Mouse (Mus musculus) ovary, postnatal 10 days (tissue): Measurements from ENCODE around the gene Akap13.

ENCODE experiments used
- DNase-seq: peaks from one replicate; pipeline ENCODE4 v3.0.0; 2022; ENCODE audit warnings: low spot score

The Akap13 gene

DNA sequence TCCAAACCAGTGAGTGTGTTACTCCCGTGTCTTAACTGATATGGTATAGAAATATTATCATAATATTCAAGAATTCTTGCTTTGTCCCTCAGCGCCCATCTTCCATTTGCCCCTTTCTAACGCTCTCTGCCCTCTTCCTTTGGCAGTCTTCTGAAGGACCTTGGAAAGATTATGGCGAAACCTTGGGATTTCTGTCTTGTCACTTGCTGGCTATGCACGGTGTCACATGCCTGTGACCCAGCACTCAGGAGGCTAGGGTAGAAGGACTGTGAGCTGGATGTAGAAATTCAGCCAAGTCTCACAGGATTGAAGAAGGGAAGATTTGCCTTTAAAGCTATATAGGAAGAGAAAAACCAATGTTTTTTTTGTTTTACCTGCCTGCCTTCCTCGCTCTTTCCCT, 212.2 kb downstream of the Akap13 start:
- DNase-seq = no peak

DNA sequence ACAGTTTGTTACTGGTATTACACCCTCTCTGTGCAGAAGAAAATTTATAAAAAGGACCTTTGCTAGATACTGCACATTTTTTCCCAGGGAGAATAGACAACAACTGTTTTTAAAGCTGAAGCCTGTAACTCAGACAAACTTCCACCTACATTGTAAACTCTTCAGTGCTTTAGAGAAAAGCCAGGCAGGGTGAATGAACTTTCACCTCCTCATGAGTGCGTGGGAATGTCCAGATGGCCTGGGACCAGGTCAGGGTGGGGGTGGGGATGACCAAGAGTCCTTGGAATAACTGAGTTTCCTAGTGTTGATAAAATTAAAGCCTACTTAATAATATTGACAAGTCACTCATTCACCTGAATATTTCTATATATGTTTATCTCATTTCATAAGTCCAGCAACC, 213.1 kb downstream of the Akap13 start:
- no peak for DNase-seq

DNA sequence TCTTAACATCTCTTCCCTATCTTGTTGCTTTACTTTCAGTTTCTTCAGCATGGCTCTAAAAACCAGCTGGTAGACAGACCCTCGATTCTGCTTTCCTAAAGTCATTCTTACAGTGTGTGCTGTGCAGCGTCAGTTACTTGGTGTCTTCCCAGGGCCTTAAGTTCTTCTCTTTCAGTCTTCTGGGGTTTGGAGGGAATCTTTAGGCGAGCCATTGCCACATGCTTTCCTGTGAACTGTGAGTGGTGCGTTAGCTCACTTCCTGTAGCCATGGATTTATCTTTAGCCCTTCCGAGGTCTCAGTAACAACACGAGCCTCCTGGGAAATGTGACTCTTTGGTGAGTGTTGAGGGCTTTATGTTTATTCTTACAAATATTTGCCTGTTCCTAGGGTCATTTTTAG, 214.1 kb downstream of the Akap13 start:
- no peak for DNase-seq

DNA sequence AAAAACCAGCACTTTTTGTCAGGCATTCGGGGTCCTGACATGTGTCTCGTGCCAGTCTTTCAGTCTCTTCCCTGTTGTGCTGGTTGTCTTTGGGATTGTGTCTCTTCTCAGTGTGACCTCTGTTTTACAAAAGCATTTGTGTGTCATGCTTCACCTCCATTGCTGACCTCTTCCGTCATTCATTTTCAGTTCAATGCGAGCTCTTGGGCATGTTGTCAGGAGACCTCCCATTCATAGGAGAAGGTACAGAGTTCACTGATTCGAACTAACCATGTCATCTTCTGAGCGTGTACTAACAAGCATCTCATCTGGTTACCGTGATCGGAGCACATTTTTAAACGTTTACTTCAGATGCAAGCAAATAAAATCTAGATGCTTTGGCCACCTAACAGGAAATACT, 224.3 kb downstream of the Akap13 start:
- DNase-seq = no peak

DNA sequence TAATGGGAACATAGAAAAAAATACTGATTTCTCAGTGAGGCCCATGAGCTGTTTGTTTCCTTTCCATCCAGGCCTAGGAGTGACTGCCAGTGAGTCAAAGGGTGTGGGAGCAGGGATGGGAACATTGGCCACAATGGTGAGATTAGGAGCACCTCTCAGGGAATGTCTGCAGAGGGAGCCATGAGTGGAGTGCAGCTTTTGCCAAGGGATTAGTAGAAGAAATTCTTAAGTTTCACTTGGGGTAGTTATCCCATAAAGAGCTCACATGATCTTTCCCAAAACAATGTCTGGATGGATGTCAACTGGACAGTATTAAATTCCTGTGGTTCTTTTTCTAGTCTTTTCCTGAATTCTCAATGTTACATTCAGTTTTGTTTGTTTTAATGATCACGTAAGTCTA, 227.6 kb downstream of the Akap13 start:
- no peak for DNase-seq

DNA sequence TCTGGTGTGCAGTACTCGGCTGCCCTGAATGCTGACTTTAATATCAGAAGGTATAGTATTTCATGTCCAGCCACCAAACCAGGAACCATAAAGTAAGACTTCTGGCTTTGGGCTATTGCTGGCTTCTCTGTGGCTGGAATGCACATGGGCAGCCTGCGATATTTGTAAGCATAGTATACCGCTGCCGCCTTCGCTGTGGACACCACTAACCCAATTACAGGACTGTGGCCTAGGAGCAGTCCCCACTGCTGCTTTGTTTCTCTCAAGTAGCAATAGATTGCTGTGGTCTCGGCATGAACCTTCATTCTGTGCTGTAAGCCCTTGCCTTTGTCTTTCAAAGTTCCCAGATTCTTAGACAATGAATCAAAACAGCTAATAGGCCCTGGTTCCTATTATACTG, 228.1 kb downstream of the Akap13 start:
- DNase-seq = no peak

DNA sequence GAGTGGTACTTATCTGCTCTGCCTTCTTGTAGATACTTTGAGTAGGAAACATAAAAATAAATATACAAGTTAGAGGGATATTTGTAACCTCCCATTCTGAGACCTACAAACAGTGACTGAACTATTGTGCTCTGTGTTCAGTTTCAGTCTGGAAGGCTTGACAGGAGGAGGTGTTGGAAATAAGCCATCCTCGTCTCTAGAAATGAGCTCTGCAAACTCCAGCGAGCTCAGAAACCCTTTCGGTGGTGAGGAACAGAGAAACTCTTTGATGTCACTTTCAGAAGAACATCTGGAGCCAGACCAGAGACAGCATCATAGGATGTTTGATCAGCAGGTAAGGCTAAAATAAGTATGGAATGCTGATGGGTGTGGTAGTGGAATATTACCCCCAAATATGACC, 229.6 kb downstream of the Akap13 start:
- DNase-seq = no peak

DNA sequence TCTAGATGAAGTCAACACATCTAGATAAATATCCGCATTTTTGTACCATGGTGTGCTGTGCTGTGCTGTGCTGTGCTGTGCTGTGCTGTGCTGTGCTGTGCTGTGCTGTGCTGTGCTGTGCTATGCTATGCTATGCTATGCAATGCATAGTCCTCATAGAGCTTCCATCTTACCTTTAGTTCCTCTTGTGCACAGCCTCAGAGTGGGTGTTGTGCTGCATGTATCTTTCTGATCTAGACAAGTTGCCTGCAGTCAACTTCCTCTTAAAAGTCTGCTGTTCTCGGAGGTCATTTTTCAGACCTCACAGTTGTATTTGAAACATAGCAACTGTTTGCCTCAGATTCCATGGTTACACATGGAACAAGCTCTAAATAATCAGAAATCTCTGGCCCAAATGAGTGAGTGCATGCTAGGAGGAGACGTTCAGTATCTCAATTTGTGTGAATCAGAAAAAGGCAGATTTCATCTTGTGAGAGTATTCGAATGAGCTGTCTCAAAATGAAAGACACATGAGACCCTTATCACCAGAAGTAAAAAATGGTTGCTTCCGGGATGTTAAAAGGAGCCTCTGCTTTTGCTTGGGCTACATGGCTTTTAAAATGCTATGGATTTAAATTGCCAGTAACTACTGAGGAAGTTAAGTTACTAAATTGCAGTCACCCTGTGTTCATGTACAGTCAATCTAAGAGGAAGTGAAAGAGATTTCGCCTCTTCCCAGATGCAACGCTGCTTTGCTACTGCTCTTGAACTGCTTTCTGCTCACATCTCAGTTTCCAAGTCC, 230.9 kb downstream of the Akap13 start:
- no peak for DNase-seq

DNA sequence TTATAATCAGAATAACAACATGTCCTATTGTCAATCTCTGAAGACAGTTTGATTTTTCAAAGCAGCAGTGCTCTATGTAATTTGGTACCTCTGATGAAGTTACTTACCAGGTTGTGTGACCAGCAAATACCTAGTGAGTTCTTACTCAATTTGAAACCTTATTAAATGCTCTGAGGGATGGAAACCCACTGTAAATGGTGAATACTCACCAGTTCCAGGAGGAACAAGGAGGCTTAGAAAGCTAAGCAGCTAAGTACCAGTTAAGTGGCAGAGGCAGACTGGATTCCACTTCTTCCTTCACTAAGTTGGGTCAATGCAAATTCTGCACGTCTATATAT, 231.5 kb downstream of the Akap13 start:
- DNase-seq = no peak

DNA sequence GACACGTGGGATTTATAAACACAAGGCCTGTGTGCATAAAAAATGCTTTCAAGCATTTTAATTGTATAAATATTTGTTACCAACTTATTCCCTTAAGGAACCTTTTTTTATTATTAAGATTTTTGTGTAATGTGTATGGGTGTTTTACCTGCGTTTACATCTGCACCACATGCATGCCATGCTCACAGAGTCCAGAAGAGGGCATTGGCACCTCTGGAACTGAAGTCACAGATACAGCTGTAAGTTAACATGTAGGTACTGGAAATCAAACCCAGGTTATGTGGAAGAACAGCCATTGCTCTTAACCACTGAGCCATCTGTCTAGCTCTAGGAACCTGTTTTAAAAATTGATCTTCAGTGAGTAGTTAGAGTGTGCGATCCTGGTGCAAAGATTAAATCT, 232.8 kb downstream of the Akap13 start:
- DNase-seq = no peak

DNA sequence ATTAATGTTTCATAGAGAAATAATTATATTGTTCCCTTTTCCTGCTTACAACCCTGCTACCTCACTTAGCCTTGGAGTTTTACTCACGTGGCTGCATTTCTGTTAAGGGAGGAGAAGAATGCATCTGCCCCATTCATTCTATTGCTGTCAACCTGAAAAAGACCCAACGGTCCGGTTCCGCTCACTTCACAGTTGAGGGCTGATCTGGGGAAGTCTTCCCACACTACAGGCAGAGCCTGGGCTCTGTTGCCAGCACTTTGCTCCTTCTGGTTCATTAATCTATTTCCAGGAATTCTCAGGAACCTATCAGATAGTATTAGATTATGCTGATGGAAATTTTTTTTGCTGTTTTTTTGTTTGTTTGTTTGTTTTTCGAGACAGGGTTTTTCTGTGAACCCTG, 239.4 kb downstream of the Akap13 start:
- DNase-seq = no peak

DNA sequence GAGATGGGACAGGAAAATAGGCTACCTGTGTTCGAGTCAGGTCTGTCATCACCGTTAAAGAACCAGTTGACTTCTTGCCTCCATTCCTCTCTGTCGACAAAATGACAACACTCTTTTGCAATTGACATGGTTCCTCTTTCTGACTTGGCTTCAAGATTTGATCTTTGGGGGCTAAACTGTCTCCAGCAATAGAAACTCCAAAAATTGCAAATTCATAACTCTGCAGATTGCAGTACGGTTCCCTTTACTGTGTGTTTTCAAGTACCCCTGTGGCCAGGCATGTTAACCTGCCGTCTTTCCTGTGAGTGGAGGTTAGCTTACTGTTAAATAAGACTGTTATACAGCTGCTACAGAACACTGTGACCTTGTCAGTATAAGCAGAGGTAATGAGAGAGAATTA, 244.5 kb downstream of the Akap13 start:
- no peak for DNase-seq

DNA sequence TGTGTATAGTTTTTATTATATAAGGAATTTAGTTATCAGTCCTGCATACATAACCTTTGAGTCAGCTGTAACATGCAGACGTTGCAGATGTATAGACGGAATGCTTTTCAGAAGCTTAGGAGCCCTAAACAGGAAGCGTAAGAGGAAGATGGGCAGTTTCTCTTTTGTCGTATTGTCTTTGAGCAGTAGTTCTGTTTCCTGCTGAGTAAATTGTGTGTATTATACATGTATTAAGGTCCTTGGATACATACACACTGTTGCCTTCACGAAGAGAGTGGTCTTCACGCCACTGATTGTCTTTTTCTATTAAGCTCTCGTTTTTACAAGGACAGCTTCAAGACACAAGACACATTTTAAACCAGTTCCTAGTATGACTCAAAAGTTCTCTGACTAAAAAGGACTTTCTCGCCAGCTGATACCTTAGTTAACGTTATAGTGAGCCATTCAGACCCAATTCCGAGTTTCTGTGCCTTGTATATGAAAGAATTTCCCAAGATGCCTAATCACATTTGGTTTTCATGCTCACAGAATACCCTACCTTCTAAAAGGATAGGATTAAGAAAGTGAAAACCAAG, 245.5 kb downstream of the Akap13 start:
- no peak for DNase-seq

DNA sequence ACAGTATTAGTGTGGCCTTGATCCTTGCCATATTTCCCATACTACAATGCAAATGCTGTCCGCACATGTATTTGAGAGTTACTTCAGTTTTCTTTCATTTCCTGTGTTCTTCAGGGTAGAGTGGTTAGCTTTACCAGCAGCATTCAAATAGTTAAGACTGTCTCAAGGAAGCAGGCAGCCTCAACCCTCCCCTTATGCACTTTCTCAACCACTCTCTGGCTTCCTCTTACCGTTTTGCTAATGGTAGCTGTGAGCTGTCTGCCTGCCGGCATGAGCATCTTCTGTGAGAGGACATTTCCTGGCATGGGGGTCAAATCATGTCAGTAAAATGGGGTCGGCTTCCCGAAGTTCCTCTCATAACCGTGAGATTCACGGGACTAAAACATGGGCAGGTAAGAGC, 246.4 kb downstream of the Akap13 start:
- no peak for DNase-seq

DNA sequence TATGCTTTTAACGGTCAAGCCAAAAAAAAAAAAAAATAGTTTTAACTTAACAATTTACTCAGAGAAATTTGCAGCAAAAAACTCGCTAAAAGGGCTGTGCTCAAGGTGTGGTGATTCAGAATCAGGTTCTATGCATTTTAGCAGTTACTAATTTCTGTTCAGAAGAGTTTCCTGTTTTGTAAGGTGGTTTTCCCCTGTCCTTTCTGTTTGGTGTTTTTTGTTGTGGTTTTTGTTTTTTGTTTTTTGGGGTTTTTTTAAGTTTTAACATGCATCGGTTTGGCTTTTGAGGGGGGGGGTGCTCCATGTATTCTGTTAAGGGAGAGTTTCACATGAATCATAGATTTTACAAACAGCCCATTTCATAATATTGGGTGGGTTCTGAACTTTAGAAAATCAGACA, 247.0 kb downstream of the Akap13 start:
- no peak for DNase-seq

DNA sequence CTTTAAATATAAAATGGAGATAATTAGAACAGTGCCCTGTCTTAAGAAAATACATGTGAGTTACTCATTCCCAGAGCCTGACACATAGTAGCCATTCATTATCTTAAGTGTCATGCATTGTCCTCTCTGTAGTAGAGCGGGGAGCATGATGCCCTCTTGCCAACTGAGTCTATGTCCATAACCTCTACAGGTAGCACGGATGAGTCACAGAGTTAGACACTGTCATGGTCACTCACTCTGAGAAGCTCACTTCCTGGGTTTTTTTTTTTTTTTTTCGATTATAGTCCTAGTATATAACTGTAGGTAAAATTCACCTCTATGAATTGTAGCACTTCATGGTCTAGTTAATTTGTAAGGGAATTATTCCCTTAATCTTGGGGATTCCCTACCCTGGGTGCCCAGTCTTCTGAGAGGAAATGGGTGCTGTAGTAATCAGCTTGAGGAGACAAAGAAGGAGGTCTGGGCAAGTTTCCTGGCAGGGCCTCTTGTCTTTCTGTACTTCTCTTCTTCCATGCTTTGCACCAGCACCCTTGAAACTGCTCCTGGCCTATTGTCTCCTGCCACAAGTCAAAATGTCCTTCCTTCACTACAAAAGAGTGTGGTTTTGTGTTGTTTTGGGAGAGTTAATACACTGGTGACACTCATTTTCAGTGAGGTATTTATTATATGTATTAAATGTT, 247.8 kb downstream of the Akap13 start:
- DNase-seq = no peak

DNA sequence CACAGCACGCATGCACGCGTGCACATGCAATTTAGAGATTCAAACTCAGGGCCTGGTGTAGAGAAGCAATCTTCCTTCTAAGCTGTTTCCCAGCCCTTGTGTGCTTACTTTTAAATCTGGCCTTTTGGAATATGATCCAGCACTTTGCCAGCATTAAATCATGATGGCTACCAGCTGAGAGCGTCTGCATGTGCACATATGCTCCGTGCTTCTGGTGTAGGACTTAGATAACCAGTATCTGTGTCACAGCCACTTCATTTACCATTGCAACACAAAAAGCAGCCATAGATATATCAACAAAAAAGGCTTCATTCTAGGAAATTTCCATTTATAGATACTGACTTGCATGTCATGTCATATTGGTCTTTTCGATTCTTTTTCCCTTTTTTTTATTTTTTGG, 249.5 kb downstream of the Akap13 start:
- no peak for DNase-seq

DNA sequence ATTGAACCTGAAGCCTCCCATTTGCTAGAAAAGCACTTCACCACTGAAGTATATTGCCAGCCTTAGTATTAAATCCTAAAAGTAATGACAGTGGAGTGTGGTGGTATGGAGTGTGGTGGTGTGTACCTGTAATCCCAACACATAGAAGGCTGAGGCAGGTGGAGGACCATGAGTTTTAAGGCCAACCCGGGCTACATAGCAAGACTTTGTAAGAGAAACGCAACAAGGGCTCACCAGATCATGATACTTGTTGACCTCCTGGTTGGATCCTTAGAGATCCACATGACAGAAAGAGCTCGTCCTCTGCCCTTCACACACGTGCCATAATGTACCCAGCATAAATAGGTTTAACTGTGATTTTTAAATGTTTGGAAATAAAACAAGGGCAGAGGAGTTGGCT, 254.6 kb downstream of the Akap13 start:
- DNase-seq = no peak

DNA sequence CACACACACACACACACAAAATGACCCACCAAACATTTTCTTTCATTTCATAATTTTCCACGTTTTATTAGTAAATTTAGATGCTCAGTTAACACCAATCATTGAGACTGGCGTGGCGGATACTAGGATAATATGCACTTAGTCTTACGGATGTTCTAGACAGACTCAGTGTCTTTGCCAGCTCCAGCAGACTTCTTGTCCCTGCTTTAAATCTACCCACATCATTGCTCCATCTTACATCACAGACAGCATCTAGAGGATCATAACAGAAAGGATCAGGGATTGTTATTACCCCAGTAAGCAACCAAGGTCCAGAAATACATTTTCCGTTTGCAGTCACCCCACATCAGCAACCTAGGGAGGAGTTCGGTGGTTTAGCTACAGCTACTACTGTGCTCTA, 255.6 kb downstream of the Akap13 start:
- no peak for DNase-seq

DNA sequence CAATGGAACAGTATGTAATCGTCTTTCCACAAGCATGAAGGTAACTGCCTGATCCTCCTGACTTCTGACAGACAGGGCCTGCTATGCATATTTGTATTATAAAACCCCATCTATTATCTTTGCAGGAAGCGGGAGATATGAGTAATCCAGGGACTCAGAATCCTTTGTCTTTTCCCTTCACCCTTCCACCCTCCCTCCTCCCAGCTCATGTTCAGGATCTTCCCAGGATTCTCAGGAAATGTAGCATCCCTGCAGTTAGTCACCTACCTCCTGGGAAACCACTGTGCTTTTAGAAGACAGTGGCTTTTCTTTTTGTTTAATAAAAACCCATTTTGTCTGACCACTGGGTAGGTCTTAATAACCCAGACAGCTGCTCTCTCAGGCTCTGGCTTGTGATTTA, 256.1 kb downstream of the Akap13 start:
- no peak for DNase-seq

DNA sequence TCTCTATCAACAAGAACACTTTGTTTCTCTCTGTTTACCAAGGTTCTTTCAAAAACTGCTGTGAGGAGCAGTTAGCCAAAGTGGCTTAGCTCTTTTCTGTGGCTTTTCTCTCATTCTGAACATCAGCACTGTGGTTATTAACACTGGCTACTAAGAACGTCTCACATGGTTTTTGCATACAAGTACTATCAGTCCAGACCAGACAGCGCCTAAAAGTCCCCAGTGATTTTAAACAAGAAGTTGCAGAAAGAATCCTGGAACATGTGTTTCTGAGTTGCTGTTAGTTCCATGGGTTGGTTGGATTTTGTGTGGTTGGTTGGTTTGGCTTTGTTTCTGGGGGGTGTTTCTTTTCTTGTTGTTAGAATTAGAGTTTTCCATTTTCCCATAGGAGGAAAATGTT, 257.5 kb downstream of the Akap13 start:
- DNase-seq = no peak

DNA sequence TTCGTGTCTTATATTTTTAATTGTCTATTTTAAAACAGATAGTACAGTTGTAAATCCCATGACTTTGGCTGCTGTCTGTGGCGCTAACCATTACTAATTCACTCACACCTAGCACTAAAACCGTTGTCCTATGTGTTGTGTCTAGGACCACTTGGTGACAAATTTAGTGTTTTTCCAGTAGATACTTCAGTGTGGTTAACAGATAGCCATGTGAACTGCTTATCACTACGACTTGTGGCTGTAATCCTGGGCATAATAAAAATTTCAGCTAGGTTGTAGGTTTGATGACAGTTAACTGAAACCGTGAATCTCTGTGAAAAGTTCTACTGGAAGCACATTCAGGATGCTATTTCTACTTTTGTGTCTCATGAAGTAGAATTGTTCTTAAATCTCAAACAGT, 258.6 kb downstream of the Akap13 start:
- no peak for DNase-seq

DNA sequence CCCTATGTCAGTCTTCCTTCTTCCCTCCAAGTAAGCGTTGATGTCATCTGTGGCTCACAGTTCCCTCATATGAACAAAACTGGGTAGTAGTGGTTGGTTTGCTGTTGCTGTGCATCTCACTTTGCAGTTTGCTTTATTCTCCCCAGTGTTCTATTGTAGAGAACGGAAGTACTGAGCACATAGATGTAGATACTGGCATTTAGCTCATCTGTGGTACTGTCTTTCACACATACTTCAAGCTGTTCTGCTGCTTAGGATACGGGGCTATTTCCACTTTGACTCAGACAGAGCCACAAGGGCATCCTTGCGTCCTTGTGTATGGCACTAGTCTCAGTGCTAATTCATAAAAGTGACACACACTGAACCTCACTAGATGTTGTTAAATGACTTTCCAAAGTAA, 259.7 kb downstream of the Akap13 start:
- DNase-seq = no peak

DNA sequence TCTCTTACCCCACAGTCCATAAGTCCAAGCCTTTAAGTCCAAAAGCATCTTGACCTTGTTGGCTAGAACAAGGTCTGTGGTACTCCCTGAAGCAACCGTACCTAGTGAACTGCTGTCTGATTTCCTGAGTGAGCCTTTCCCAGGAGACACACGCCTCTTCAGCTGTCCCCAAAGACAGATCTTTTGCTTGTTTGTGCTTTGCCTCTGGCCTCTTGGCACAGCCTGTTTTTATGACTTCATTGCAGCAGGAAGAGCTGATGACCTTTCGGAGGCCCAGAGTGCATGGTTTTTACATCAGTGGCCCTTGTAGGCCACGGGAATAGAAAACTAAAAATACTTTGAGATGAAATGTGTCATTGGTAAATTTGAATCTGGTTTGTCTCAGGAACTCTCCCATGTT, 260.6 kb downstream of the Akap13 start:
- DNase-seq = no peak
